Mouse (Mus musculus): ENCODE data around the gene Gm5751.
"Not testable (repeated sequence)": the region's sequence is repeated elsewhere in the genome, so short reads cannot be mapped to it uniquely, and the experiment has no call there.

DNA sequence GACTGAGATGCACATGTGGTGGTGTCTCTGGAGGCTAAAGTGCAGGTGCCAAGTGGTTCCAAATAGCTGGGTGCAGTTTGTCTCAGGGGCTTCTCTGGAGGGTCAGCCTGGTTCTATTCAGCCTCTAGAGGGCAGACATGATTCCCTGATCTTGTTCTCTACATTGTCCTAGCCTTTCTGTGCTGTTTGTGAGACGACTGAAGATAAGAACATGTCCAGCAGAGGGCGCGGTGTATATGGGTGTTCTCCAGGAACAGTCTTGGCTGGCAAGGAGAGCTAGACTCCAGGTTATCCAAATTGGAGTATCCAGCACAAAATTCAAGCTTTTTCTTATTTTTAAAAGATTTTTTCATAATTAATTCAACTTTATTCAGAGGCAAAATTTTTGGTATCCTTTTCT lies 9.7 kb upstream of the Gm5751 start:
- TF ChIP-seq POLR2A (IDR thresholded peaks at IDR 0.05; ENCODE audit: borderline replicate concordance, extremely low read depth, insufficient read depth, insufficient read length, poor library complexity, severe bottlenecking) = not testable (repeated sequence)
- TF ChIP-seq CTCF (IDR thresholded peaks at IDR 0.05; ENCODE audit: borderline replicate concordance, extremely low read depth, insufficient read depth, insufficient read length) = peak; percentile 57; the same call in 1 of the 2 replicates

All from brain, embryonic 14.5 days (tissue).